24 mouse cellular contexts compared by ENCODE assay signal in the genomic region with DNA sequence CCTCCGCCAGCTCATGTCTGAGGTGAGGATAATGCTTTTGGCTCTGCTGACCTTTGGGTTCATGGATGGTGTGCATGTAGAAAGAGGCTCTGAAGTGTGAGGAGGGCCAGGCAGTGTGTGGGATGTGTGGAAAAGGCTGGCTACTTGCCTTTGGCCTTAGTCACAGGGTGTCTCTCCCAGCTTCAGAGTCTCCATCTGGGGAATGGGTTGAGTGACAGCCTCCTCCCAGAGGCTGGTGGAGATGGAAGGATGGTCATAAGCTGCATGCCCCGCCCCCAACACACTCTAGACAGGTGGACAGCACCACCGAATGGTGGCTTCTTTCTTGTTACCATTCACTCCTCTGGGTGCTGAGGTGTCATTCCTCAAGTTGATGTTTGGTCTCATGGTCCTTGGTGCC. TPM values are rescaled to one million over a fixed set of nuclear protein-coding genes. Genes with fewer than 3 reads are reported as not detected.
DNase-seq lines count a peak whose midpoint lies in the region; ATAC-seq and TF ChIP-seq lines count a peak whose summit lies in the region.
"Had no signal": no experiment of that assay in that cellular context is flagged by ENCODE, and none has a peak within 500 bp of the region (broad histone marks: within the 10 kb centered on the region; RNA-seq: fewer than 3 reads in every experiment).

No protein-coding gene starts in this region.

- no peaks in the 10 kb centered on the region for H3K9me3 ChIP-seq in embryonic facial prominence, embryonic 15.5 days (replicated peaks)
- H3K9me3 ChIP-seq: G1E; heart, embryonic 13.5 days; limb, embryonic 15.5 days; liver, embryonic 15.5 days; midbrain, embryonic 10.5 days had no signal

- peaks cover 76% of the 10 kb centered on the region for H3K4me1 ChIP-seq in embryonic facial prominence, embryonic 15.5 days
- H3K4me1 ChIP-seq: liver, embryonic 15.5 days had no signal

- WGBS in embryonic facial prominence, embryonic 15.5 days = 89% methylated on average over 3 of the region's 3 CpGs

- H3K4me2 ChIP-seq in embryonic facial prominence, embryonic 15.5 days (replicated peaks) = no peak overlapping the region
- H3K4me2 ChIP-seq: heart, embryonic 13.5 days; limb, embryonic 15.5 days; liver, embryonic 15.5 days had no signal

- H3K27ac ChIP-seq in gastrocnemius, adult 2 months = peak overlapping the region; percentile 13; the same call in 1 of the 2 replicates
- H3K27ac ChIP-seq in layer of hippocampus, adult 2 months = no peak overlapping the region
- peak overlapping the region; percentile 17; the same call in 1 of the 2 replicates for H3K27ac ChIP-seq in embryonic facial prominence, embryonic 15.5 days (replicated peaks)
- H3K27ac ChIP-seq: heart, embryonic 13.5 days; liver, embryonic 15.5 days; macrophage; midbrain, embryonic 10.5 days had no signal

- H3K36me3 ChIP-seq in embryonic facial prominence, embryonic 15.5 days = no peaks in the 10 kb centered on the region
- H3K36me3 ChIP-seq: G1E; heart, embryonic 13.5 days; liver, embryonic 15.5 days; midbrain, embryonic 10.5 days had no signal

- H3K4me3 ChIP-seq in gastrocnemius, adult 2 months = no peak overlapping the region
- no peak overlapping the region for H3K4me3 ChIP-seq in layer of hippocampus, adult 2 months
- H3K4me3 ChIP-seq in embryonic facial prominence, embryonic 15.5 days (replicated peaks) = no peak overlapping the region
- H3K4me3 ChIP-seq: heart, embryonic 13.5 days; limb, embryonic 15.5 days; liver, embryonic 15.5 days; midbrain, embryonic 10.5 days had no signal

- H3K9ac ChIP-seq in embryonic facial prominence, embryonic 15.5 days = no peak overlapping the region
- H3K9ac ChIP-seq: heart, embryonic 13.5 days; limb, embryonic 15.5 days; liver, embryonic 15.5 days had no signal

- TF ChIP-seq CTCF in gastrocnemius, adult 2 months (IDR thresholded peaks at IDR 0.05) = peak; percentile 19; the same call in 1 of the 2 replicates
- TF ChIP-seq CTCF in layer of hippocampus, adult 2 months (conservative IDR thresholded peaks at IDR 0.05) = peak; percentile 34

- intact Hi-C loops in gastrocnemius, adult 2 months (cut with DNase I) = loop anchor here (5.0 kb wide), 1 partner anchor 37 kb away; no protein-coding TSS in a partner anchor

- no peak for DNase-seq in gastrocnemius, adult 2 months
- DNase-seq in gastrocnemius, adult 8-10 months (ENCODE audit: low spot score in 2 of 2) = no peak
- DNase-seq in layer of hippocampus, adult 2 months (ENCODE audit: low spot score in 2 of 2) = no peak
- no peak for DNase-seq in layer of hippocampus, adult 9-10 months (ENCODE audit: low spot score)
- DNase-seq in NIH3T3 (ENCODE audit: low read depth) = peak; percentile 60
- DNase-seq in lung, postnatal 25 days (ENCODE audit: low spot score) = no peak
- DNase-seq: adrenal gland, postnatal 14 days; B cell, adult 2 months; cerebellum, adult 8-10 months; cerebellum, postnatal 36 days; gastrocnemius, postnatal 14 days; kidney, adult 11 months; left cerebral cortex, postnatal 4 days; right cerebral cortex, postnatal 14 days; spleen, adult 18-20 months; thymus, postnatal 14 days had no signal

- ATAC-seq in embryonic facial prominence, embryonic 15.5 days (ENCODE audit: insufficient number of reproducible peaks, low FRiP score, low TSS enrichment, low read depth) = no peak
- ATAC-seq: activated CD4-positive, CD25-positive, alpha-beta regulatory T cell, adult 4 months had no signal

- no peaks in the 10 kb centered on the region for H3K27me3 ChIP-seq in embryonic facial prominence, embryonic 15.5 days
- H3K27me3 ChIP-seq: limb, embryonic 15.5 days had no signal

RNA-seq across cellular contexts. Expression of a gene that starts 6.6 kb away (rescaled TPM):
- 10 to 100 TPM; 43.6 to 64.7 TPM for total RNA-seq in gastrocnemius, adult 2 months (2021)
- 10 to 100 TPM; 27.5 to 46.3 (median 36.2) TPM for total RNA-seq in gastrocnemius, adult 8-10 months (2022)
- total RNA-seq in layer of hippocampus, adult 2 months (2021) = 10 to 100 TPM in 1 of 2 experiments, 1 to 10 TPM in 1; 8.1 to 10.8 TPM
- 240 and 260 TPM in 2 replicates for polyA plus RNA-seq in embryonic facial prominence, embryonic 15.5 days (2015; fragmentation: Nextera tagmentation; extraction: Ambion mirVana)
- polyA plus RNA-seq: G1E had no signal
